Mouse (Mus musculus): ENCODE data around the gene Rgs16.
A peak's percentile ranks its signal among the peaks of the same experiment; 100 is the strongest.

DNA sequence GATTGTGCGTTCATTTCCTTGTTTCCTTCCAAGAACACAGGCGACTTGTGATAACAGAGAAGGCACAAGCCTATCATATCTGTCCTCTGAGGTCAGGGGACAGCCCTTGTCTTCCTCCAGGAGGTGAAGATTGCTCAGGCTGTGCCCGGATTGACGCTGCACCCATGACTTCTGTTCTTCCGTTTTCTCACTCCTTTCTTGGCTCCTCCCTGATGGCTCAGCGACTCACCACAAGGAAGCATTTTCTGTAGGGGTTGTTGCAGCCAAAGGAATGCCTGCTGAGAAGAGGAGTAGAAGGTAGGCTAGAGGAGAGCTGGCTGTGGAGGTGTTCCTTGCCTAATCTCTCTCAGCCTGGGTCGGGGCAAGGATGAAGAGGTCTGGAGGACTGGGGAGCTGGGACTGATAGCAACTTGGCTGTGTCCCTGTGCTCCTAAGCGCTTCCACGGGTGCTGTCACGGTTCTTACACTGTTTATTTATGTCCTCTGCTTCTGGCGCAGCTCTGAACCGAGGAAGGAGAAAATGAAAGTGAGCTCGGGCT, 11.7 kb downstream of the Rgs16 start:
- TF ChIP-seq POLR2A (IDR thresholded peaks at IDR 0.05; ENCODE audit: low read depth, low read length) (peak; percentile 55; the same call in 1 of the 2 replicates), CTCF (IDR thresholded peaks at IDR 0.05; ENCODE audit: extremely low read depth, insufficient read length, insufficient replicate concordance, low read depth, low read length) (peak; percentile 9; the same call in 1 of the 2 replicates)

Measured in small intestine, adult 2 months (tissue).